Mouse (Mus musculus) hindbrain, postnatal 0 days (tissue): ENCODE results near the gene Dlgap1. TPM values are rescaled to one million over a fixed set of nuclear protein-coding genes. Genes with fewer than 3 reads are reported as not detected.

Source experiments
- ATAC-seq: fragments of 200-750 bp; cut with Nextera tagmentation; 2 replicates; pipeline ENCODE4 v1.8.0; 2017; ENCODE audit warnings: mild to moderate bottlenecking, moderate TSS enrichment, moderate library complexity
- DNase-seq: peaks from one replicate; pipeline ENCODE4 v3.0.0-alpha.2; 2015; ENCODE audit warnings: low spot score
- H3K27ac ChIP-seq: fragments of 300-500 bp; sonication (generic); 2 replicates; pipeline ENCODE4 v1.5.1; 2014; ENCODE audit warnings: mild to moderate bottlenecking
- H3K27me3 ChIP-seq: fragments of 300-500 bp; sonication (generic); 2 replicates; pipeline ENCODE4 v1.6.1; 2014; ENCODE audit warnings: low read length, mixed read lengths; ENCODE audit not compliant: insufficient read depth
- H3K36me3 ChIP-seq: fragments of 300-500 bp; sonication (generic); 2 replicates; pipeline ENCODE4 v1.6.1; 2014; ENCODE audit warnings: low read length, mixed read lengths; ENCODE audit not compliant: insufficient read depth
- H3K4me1 ChIP-seq: fragments of 300-500 bp; sonication (generic); 2 replicates; pipeline ENCODE4 v1.6.1; 2014; ENCODE audit warnings: antibody characterized with exemption, low read length, mixed read lengths; ENCODE audit not compliant: insufficient read depth
- H3K4me2 ChIP-seq: fragments of 300-500 bp; sonication (generic); 2 replicates; pipeline ENCODE4 v1.6.1; 2014; ENCODE audit warnings: low read depth, mild to moderate bottlenecking, low read length, moderate library complexity, mixed read lengths
- H3K4me3 ChIP-seq: fragments of 300-500 bp; sonication (generic); 2 replicates; pipeline ENCODE4 v1.5.1; 2014; ENCODE audit warnings: low read length
- H3K9ac ChIP-seq: fragments of 300-500 bp; sonication (generic); replicated peaks from 2 replicates; pipeline ENCODE4 v1.6.1; 2014; ENCODE audit warnings: mild to moderate bottlenecking, low read length, moderate library complexity, mixed read lengths
- H3K9me3 ChIP-seq: fragments of 300-500 bp; sonication (generic); 2 replicates; pipeline ENCODE4 v1.6.1; 2016; ENCODE audit warnings: low read length, mixed read lengths
- CTCF ChIP-seq: IDR thresholded peaks from 2 replicates; pipeline ENCODE4 v1.5.1; 2016; ENCODE audit warnings: antibody characterized with exemption, control low read depth, low read depth
- WGBS: fragments of 180-500 bp; shearing (Covaris S2); extraction: QIAGEN DNeasy Blood & Tissue Kit; methylation state at CpG from one replicate; pipeline ENCODE4 v1.1.7; 2014; 5-methylcytosine and 5-hydroxymethylcytosine counted together
- polyA plus RNA-seq: library from polyadenylated mRNA; unstranded; fragments of >200 nt; fragmentation: Nextera tagmentation; extraction: Ambion mirVana; gene quantifications from 2 replicates; pipeline ENCODE4 v1.2.1, GENCODE M21; 2015
- total RNA-seq: library from RNA; depleted of rRNA; stranded (reverse); fragments of >200 nt; gene quantifications from 2 replicates; pipeline ENCODE4 v1.2.3, GENCODE M21; 2014

Gene Dlgap1
- total and polyA plus RNA-seq, 2 experiments from 2014 or later = 33.8 to 117 TPM

DNA sequence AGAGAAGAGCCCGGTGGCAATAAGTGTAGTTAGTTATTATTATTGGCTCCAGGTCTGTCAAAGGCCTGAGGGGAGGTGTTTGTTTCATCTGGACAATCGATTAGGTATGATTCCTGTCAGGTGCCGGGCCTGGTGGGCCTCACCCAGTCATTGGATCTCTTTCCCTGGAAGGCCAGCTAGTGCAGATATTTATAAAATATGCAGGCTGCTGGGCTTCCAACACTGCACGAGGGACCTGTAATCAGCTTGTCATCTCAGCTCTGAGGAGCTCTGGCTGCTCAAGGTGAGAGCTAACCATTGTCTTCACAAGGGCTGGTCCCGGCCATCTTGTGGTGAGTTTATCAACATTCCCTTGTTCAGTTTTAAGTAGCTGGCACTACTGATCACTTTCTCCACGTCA, 885.1 kb downstream of the Dlgap1 start:
- no peak overlapping the region for H3K27ac ChIP-seq

GRCm38 (mm10) chr17:70856871-70857415, 888.1 kb downstream of the Dlgap1 start:
- WGBS = 35% methylated on average over 12 of the region's 12 CpGs
- DNase-seq = peak; percentile 67
- no peaks in the 10 kb centered on the region for H3K9me3 ChIP-seq

More for the DNA sequence above, 885.1 kb downstream of the Dlgap1 start:
- 0 out of 2 replicates have a peak overlapping the region, but pooled peaks have one; percentile 67 for H3K4me3 ChIP-seq
- WGBS = 31% methylated on average over 6 of the region's 6 CpGs
- ATAC-seq (no peak), DNase-seq (no peak)
- H3K9me3 ChIP-seq = no peaks in the 10 kb centered on the region
- H3K4me2 ChIP-seq = peak overlapping the region; percentile 99
- no peak for TF ChIP-seq CTCF
- H3K9ac ChIP-seq = no peak overlapping the region; the same call in 1 of the 2 replicates
- no peaks in the 10 kb centered on the region; the same call in 1 of the 2 replicates for H3K27me3 ChIP-seq
- 0 out of 2 replicates have a peak, but pooled peaks cover 4% of the 10 kb centered on the region for H3K4me1 ChIP-seq
- no peaks in the 10 kb centered on the region for H3K36me3 ChIP-seq

GRCm38 (mm10) chr17:70858814-70859213, 889.9 kb downstream of the Dlgap1 start:
- H3K9ac ChIP-seq = no peak overlapping the region
- DNase-seq = no peak
- no peak overlapping the region for H3K4me3 ChIP-seq
- H3K4me1 ChIP-seq = no peaks in the 10 kb centered on the region
- TF ChIP-seq CTCF = no peak
- no peaks in the 10 kb centered on the region for H3K27me3 ChIP-seq
- H3K27ac ChIP-seq = no peak overlapping the region
- ATAC-seq = no peak
- no peaks in the 10 kb centered on the region for H3K36me3 ChIP-seq
- no peak overlapping the region for H3K4me2 ChIP-seq
- no peaks in the 10 kb centered on the region for H3K9me3 ChIP-seq
- WGBS = 84% methylated on average over 4 of the region's 4 CpGs

More at GRCm38 (mm10) chr17:70856871-70857415, 888.1 kb downstream of the Dlgap1 start:
- ATAC-seq = no peak
- no peak overlapping the region for H3K9ac ChIP-seq
- no peak overlapping the region for H3K4me2 ChIP-seq
- H3K36me3 ChIP-seq = no peaks in the 10 kb centered on the region
- H3K27ac ChIP-seq = no peak overlapping the region
- no peak for TF ChIP-seq CTCF
- no peaks in the 10 kb centered on the region for H3K4me1 ChIP-seq
- H3K4me3 ChIP-seq = no peak overlapping the region
- no peaks in the 10 kb centered on the region for H3K27me3 ChIP-seq

DNA sequence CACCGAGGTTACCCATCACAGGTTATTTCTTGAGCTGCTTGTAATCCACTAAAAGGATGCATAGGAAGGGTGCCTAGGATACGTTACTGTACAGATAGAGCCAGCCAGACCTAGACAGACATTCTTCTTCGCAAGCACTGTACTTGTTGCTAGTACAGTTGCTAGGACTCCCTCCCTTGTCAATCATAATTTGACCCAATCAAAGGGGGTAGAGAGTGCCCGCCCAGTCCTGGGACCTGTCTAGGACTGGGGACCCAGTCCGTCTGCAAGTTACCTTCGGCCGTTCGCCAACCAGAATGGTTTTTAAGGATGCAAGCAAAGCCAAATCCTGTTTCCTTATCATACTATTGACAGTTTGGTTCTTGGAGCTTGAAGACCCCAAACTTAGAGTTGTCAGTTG, 895.2 kb downstream of the Dlgap1 start:
- DNase-seq (no peak), ATAC-seq (no peak)
- Histone ChIP-seq H3K4me1 (no peaks in the 10 kb centered on the region), H3K4me2 (no peak overlapping the region), H3K4me3 (no peak overlapping the region), H3K9me3 (no peaks in the 10 kb centered on the region), H3K36me3 (no peaks in the 10 kb centered on the region), H3K9ac (no peak overlapping the region), H3K27me3 (no peaks in the 10 kb centered on the region), H3K27ac (no peak overlapping the region)
- 96% methylated on average over 8 of the region's 8 CpGs for WGBS
- no peak for TF ChIP-seq CTCF

DNA sequence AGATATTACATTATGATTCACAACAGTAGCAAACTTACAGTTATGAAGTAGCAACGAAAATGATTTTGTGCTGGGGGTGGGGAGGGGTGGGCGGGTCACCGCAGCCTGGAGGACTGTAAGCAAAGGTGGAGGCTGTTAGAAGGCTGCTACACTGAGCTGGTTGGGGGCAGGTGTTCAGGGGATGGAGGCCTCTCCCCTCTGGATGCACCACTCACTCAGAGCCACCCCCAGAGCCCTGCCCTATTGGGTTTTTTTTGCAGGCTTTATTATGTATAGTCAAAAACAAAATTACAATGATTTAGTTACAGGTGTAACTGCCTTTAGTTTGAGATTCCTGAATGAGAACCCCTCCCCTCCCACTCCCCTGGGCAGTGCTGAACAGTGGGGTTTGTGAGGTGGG, 895.8 kb downstream of the Dlgap1 start:
- Histone ChIP-seq H3K4me3 (no peak overlapping the region), H3K36me3 (no peaks in the 10 kb centered on the region), H3K4me1 (no peaks in the 10 kb centered on the region), H3K27ac (no peak overlapping the region), H3K4me2 (no peak overlapping the region), H3K27me3 (no peaks in the 10 kb centered on the region), H3K9me3 (no peaks in the 10 kb centered on the region), H3K9ac (no peak overlapping the region)
- 86% methylated on average over 3 of the region's 3 CpGs for WGBS
- ATAC-seq = no peak
- no peak for TF ChIP-seq CTCF
- DNase-seq = no peak

GRCm38 (mm10) chr17:70865060-70865604, 896.3 kb downstream of the Dlgap1 start:
- Histone ChIP-seq H3K9ac (no peak overlapping the region), H3K4me2 (no peak overlapping the region), H3K27ac (no peak overlapping the region), H3K27me3 (no peaks in the 10 kb centered on the region), H3K4me1 (no peaks in the 10 kb centered on the region), H3K36me3 (no peaks in the 10 kb centered on the region), H3K4me3 (no peak overlapping the region), H3K9me3 (no peaks in the 10 kb centered on the region)
- DNase-seq = no peak
- ATAC-seq = no peak
- no peak for TF ChIP-seq CTCF
- WGBS = 88% methylated on average over 10 of the region's 10 CpGs

- TF ChIP-seq CTCF = no peak
- no peaks in the 10 kb centered on the region for H3K36me3 ChIP-seq
- no peaks in the 10 kb centered on the region for H3K4me1 ChIP-seq
- H3K9me3 ChIP-seq = no peaks in the 10 kb centered on the region
- WGBS = 95% methylated on average over 5 of the region's 5 CpGs
- no peak overlapping the region for H3K4me2 ChIP-seq
- H3K27ac ChIP-seq = no peak overlapping the region
- no peak overlapping the region for H3K9ac ChIP-seq
- H3K4me3 ChIP-seq = no peak overlapping the region
- no peaks in the 10 kb centered on the region for H3K27me3 ChIP-seq
- no peak for ATAC-seq
- DNase-seq = no peak
These were observed 897.2 kb downstream of the Dlgap1 start for GRCm38 (mm10) chr17:70866029-70866428.
